Mouse (Mus musculus) brain, adult 2 months (tissue): ENCODE results near the gene Ptprs.

Source experiments
- DNase-seq: peaks from one replicate; pipeline ENCODE4 v3.0.0; 2011; ENCODE audit warnings: low read depth, low spot score

Ptprs gene

DNA sequence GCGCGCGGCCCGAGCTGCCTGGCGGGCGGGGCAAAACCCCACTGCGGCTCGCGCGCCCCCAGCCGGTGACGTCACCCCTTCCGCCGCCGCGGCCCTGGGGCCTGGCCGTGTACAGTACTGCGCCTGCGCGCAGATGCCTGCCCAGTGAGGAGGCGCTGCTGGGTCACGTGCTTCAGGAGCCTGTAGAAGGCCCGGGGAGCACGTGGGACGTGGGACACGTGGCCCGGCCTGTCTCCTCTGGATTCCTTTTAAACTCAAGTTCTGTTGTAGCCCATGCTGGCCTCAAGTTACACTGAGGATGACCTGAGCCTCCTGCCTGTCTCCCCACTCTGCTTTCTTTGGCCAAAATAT lies at the start of gene Ptprs:
Gene Ptprs (minus strand): TSS at position 82 of the 351 bp plus-strand sequence.
- peak; percentile 98 for DNase-seq

DNA sequence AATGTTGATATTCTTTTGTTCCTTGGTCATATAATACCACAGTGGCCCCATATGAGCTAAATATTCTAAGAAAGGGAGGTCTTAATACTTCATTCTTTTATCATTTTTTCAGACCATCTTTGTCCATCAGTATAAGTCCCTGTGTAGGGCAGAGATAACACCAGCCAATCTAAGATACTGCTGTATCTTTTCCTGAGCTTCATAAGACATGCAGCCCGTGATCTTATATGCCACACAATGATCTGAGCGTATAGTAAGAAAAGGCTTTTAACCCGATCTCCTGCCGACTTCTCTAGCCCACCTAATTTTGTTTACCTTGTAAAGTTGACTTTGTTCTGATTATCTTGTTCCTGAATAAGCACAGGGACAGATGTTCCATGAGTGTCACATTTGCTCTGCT lies 48.7 kb upstream of the Ptprs start:
- DNase-seq, result no peak

DNA sequence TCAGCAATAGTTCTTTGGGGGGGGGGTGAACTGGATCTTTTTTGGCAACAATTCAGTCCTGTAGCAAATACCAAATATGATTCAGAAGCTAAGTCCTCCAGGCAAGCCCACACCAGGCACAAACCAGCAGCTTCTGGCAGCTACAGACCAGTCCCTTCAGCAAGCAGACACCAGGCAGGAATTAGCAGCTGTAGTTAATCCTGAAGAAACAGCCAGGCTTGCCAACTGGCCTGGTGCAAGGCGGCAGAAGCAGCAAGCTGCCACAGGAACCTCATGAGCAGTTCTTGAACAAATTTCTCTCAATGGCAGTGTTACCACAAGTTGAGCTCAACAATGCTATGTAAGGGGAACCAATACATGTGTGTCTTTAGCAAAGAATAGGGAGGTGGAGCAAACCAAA lies 46.5 kb upstream of the Ptprs start:
- peak; percentile 28 for DNase-seq

DNA sequence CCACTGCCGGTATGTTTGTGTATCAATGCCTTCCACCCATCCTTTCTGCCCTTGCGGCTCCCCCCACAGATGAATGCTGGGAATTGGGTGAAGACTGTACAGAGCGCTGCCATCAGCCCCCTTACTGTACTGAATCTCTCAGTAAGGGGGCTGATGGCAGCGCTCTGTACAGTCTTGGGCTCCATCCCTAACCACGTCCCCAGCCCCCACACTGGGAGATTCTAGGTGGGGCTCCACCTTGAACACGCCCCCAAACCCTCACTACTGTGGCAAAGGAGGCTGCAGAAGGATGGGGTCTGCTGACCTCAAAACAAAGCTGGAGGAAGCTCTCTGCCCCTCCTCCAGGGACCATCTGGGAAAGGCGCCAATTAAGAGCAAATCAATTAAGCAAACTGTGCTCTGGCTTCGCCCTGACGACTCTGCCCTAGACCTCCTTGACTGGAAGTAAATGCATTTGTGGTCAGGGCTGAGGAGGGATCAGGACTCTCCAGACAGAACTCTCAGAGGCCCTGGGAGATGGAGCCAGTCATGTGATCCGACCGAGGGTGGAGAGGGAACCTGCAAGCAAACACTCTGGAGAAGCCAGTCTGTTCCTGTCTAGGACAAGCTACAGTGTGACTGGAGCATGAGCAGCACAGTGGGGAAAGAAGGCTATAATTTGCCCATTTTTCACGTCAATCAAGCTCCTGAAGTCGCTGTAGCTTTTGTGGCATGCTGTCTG lies 39.6 kb upstream of the Ptprs start:
- DNase-seq, result peak; percentile 68

DNA sequence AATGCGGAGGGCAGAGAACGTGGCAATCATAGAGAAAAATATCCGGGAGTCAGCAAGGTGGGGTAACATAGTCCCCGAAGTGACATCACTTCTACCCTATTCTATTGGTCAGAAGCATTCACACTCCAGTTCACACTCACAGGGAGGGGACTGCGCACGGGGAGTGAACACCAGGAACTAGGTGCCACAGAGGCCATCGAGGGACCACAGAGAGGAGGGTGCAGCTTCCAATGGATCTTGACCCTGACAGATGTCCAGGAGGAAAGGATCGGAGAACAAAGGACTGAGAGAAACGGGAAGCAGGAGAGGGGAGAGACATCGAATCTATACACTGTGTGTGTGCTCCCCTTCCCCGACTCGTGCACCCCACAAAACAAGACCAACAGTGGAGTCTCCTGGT lies 38.6 kb upstream of the Ptprs start:
- DNase-seq, result no peak

DNA sequence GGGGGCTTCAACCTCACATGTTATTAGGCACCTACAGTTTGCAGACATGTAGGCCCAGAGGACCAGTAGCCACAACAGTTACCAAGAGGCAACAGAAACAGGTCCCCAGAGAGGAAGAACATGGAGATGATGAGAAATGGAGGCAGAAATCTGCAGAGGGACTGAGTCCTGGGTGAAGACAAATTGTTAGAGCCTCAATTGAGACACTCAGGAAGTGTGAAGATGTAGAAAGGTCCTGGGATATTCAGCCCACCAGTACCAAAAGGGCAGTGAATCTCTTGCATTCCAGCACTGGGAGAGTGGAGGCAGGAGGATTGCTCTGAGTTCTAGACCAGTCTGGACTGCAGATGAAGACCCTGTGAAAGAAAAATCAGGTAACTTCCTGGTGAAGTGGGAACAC lies 38.0 kb upstream of the Ptprs start:
- no peak for DNase-seq

DNA sequence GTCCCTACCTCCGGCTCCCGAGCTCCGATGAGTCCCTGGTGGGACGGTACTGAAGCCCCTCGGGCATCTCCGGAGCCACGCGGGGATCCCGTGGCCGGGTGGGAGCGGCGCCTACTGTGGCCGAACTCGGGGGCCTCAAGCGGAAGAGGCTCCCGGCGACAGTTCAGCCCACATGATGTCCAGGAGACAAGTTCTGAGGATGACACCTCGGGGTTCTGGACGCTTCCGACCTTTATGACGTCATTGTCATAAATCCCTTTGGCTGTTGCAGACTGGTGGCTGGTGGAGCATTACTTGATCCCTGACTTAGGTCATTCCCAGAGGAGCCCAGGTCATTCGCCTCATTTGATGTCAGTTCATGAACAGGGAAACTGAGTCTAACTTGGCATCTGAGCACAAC lies 36.0 kb upstream of the Ptprs start, which contains the start of gene Znrf4:
Gene Znrf4 (minus strand): TSS at position 122 of the 400 bp plus-strand sequence.
- no peak for DNase-seq

DNA sequence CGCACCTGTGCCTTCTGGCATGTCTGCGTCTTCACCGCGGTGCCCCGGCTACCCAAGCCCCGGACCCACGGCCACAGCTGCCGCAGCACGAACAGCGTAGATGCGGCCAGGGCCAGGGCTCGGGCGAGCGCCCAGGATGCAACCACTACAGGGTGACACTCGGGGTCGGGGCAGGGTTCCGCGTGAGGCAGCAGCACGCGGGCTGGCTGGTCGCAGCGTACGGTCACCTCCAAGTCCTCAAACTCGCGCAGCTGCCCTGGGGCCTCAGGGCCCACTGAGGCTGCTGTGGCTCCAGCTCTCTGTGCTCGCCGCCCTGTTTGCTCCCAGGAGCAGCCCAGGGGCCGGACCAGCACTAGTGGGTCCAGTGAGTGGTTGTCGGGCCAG lies 35.4 kb upstream of the Ptprs start:
- no peak for DNase-seq

DNA sequence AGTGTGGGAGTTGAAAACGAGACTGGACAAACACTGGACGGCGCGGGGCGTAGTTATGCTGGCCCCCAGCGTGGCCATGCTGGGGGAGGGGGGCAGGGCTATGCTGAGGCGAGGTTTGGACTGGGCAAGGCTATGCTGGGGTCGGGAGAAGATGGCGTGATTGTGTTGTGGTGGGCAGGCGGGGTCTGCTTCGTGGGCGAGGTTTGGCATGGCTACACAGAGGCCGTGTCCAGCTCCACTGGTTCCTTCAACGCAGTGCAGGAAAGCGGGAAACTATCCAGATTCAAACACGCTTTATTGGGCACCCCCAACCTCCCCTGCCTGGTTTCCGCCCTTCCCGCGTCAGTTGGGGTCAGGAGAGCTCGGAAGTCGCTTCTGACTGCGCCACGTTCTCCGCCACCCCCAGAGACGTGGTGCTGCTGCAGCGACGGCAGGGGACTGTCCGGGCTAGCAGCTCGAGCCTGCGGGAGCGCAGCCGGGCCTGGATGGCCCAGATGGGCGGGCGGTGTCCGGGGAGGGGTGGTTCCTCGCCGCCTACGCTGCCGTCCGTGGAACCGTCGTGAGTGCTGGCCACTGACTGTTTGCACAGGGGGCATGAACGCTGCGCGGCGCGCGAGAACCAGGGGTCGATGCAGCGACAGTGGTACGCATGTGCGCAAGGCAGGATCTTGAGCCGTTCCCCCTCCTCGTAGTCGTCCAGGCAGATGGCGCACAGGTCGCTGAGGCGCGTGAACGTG lies 34.9 kb upstream of the Ptprs start:
- DNase-seq, result no peak

DNA sequence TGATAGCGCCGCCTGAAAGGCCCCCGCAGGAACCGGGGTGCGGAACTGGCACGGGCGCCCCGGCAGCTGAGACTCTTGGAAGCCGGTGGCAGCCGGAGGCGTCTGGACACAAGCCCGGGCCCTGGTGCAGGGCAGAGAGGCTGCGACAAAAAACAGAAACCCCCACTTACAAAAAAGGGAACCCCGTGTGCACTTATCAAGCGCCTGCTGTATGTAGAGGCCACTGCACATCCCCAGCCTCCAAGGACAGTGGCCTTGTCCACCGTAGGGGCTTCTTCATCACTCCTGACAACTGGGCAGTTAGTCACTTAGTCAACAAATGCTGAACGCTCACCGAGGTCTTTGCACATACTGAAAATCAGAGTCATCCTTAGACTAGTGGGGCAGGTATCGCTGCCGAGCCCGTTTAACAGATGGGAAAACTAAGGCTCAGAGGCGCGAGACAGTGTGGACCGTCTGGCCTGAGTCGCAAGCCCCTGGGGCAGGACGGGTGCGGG lies 34.2 kb upstream of the Ptprs start:
- DNase-seq, result peak; percentile 70

DNA sequence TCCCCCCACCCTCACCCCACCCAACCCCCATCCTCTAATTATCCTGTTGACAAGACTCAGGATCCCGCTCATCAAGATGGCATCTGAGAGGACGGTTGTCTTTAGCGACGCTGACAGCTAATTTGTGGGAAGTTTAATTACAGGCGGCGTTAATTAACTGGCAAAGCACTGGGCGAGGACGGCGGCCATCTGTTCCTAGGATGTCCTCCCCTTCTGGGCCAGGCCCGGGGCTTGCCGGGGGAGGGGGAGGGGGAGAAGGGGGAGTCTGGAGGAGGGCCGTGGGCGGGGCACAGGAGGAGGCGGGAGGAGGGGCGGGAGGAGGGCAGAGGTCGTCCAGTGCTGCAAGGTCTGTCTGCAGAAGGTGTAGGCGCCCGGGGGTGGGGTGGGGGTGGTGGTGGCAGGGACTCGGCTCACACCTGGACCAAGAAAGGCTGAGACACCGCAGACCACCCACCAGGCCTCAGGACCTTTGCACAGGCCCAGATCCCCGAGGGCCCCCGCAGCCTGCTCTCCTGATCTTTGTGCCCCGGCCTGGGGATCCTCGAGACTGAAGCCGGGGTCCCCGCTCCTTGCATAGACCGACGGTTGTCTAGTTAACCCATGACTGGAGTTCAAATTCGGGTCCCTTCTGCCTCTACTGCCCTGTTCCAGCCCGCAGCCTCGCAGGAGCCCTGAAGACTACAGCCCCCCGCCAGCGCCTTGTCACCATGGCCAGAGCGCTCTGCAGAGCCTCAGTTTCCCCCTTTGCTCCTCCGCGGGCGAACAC lies 33.6 kb upstream of the Ptprs start:
- DNase-seq, result peak; percentile 85

DNA sequence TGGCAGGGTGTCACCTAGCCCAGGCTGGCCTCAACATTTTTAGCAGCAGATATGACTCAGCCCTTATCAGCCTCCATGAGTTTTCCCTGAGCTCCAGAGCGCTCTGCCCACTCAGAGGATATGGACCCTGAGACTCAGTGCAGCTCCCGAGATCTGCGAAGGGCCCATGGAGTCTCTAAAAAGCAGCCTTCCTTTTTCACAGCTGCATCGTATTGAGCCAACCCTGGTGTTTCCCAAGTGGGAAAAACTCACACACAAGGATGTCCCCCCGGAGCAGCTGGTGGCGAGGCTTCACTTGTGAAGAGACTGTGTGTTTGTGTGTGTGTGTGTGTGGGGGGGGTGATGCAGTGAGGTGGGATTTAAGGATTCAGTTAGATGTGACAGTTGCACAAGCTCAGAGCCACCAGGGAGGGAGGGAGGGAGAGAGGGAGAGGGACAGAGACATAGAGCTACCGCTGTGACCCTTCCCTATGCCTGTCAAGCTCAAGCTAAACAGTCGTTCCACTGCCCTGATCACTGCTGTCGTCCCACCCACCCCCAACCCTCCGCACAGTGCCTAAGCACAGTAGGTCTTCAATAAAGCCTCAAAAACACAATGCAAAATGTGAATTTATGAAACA lies 32.8 kb upstream of the Ptprs start:
- peak; percentile 25 for DNase-seq

DNA sequence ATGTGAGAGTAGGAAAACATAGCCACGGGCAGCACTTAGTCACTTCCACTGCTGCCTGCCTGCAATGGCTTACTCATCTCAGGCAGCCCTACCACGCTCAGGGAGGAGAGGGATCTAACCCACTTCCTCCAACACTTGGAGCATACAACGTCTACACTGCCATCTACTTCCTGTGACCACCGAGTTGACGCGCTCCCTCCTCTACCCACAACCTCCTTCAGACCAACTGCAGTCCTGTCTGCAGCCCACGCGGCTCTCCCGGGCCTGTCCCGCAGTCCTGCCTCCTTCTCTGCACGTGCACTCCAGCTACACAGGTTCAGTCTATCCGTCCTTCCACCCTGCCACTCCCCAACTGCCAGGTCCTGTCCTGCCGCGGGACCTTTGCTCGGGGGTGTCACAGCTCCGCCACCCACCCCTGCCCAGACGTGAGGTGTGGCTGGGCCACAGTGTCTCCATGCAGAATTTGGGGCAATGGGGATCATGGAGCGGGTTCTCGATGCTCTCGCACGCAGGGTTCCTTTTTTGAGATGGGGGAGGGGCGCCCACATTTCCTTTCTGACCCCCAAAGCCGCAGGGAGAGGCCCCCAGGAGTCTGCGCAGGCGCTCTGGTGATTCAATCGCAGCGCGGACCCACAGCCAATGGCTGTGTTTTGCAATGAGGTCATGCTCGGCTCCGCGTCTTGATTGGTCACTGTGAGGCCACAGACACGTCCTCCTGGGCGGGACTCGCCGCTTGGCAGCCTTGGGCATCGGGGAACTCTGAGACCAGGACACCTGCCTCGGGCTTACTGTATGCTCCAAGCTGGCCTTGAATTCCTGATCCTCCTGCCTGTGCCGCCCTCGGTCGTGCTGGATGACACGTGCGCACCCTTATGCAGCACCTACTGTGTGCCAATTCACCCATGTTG lies 31.1 kb upstream of the Ptprs start:
- DNase-seq, result peak; percentile 99

DNA sequence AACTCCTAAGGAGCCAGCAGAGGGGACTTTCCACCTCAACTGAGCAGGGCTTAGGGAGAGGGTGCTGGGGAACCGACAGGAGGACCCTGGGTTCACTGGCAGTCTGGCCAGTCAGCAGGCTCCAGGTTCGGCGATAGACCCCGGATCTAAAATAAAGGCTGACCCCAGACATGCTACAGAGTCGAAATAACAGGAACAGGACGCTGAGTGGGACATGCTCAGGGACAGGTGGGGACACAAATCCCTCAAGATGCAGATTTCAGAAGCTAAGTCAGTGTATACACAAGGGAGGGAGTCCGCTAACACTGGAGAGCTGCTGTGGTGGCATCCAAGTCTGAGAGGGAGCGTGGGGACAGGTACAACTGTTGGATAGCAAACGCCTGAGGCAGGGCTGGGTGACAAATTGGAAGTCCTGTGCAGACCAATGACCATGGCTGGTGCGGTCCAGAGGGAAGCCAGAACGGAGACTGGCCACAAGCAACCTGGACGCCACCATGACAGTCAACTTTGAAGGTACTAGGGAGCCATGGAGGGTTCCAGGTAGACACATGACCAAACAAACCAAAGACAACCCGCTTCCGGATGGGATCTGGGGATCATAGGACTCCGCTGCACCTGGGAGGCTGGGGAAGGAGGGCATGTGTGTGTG lies 30.3 kb upstream of the Ptprs start:
- DNase-seq, result no peak

DNA sequence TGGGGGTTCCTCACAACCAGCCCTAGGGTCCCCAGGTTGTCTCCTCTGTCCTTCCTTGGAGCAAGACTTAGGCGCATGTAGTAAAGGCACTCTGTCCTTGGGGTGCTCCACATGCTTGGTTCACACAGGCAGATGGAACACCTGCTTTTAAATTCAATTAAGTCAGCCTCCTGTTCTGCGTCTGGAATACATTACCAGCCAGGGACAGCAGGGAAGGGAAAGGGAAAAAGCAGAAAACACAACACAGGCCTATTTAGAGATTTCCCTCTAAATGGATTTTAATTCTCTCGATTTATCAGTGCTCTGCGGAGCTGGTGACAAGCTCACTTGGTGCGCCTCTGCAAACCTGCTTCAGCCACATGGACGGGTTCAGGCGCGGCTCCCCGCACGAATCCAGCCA lies 29.1 kb upstream of the Ptprs start:
- peak; percentile 31 for DNase-seq

DNA sequence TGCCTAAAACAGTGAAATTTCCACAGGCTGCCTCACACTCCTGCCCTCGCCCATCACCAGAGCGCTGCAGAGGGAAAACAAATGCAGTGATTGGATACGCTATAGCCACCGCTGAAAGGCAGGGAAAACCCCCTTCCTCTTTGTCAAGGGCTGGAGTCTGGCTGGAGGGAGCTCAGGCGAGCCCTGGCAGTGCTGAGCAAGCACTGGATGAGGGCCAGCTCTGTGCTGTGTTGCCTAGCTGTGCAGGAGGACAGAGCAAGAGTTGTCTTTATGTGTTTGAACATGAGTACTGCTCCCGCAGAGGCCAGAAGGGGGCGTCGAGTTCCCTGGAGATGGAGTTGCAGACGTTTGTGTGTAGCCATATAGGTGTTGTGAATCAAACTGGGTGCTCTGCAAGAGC lies 26.2 kb upstream of the Ptprs start:
- DNase-seq, result peak; percentile 90

DNA sequence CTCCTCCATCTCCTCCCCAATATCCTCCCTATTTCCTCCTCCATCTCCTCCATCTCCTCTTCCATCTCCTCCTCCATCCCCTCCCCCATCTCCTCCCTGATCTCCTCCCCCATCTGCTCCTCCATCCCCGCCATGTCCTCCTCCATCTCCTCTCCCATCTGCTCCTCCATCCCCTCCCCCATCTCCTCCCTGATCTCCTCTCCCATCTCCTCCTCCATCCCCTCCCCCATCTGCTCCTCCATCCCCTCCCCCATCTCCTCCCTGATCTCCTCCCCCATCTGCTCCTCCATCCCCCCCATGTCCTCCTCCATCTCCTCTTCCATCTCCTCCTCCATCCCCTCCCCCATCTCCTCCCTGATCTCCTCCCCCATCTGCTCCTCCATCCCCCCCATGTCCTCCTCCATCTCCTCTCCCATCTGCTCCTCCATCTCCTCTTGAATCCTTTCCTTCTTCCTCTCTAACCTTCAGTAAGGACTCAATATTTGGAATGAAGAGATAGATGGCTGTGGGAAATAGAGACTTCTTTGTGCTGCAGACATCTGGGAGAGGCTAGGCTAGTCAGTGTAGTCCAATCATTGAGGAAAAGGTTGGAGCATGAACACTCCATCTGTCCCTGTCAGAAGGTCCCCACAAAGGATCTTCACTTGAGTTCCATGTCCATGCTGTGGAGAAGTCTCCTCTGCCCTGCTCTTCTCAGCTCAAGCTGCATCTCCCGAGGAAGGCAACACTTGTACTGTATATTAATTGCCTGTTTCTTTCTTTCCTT lies 25.5 kb upstream of the Ptprs start:
- DNase-seq, result peak; percentile 50

DNA sequence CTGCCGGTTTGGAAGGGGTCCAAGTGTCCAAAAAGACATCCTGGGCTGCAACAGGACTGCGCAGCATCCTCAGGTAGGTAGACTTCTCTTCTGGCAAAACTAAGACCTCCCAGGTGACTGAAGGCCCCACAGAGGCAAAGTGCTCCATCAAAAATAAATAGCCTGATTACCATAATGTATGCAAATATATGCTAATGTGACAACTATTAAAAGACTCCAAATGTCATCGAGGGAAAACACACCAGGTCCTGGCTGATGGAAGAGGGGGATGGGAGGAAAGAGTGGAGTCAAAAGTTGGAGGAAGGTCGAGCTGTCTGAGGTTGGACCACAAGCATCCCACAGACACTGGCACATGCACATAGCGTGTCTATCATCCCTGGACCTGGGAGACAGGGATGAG lies 22.9 kb upstream of the Ptprs start:
- DNase-seq, result no peak

DNA sequence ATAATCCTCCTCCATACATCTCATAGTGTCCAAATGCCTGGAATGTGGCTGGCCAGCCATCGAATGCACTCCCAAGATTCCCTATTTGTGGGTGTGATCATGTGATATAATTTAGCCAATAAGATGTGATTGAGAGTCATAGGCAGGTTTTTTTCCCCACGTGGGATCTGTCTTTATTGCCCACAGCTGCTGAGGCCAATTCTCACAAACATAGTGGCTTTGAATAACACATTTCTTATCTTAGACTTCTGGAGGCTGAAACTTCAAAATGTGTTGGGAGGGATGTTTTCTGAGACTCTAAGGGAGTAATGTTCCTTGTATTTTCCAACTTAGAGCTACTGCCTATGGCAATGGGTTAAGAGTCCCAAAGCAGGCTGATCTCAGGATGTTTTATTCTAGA lies 18.2 kb upstream of the Ptprs start:
- peak; percentile 80 for DNase-seq

DNA sequence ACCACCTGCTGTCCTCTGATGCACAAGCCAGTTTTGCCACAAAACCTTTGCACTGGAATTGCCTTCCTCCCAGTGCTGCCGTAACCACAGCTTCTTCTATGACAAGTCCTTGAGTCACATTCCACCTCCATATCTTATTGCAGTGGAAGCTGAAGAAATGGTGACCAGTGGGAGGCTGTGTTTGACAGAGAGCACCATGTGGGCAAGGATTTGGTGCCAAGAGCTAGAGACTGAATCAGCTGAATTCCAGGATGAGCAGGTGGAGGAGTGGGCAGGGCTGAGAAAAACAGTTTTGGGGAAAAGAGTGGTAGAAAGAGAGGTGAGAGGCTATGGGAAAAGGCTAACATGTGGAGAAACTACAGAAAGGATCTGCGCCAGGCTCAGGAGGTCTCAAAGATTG lies 17.6 kb upstream of the Ptprs start:
- DNase-seq, result peak; percentile 94
